Mouse (Mus musculus): ENCODE results near the gene Myo15.
A peak's percentile ranks its signal among the peaks of the same experiment; 100 is the strongest.
"Not testable (repeated sequence)": the region's sequence is repeated elsewhere in the genome, so short reads cannot be mapped to it uniquely, and the experiment has no call there.

The Myo15 gene

GRCm38 (mm10) chr11:60545433-60545832, 76.3 kb downstream of the Myo15 start:
- DNase-seq (ENCODE audit: low read depth, low spot score): no peak

GRCm38 (mm10) chr11:60548112-60548511, 79.0 kb downstream of the Myo15 start:
- no peak for DNase-seq (ENCODE audit: low read depth, low spot score)

- DNase-seq (ENCODE audit: low read depth, low spot score): no peak
Measured at GRCm38 (mm10) chr11:60553091-60553490, 84.0 kb downstream of the Myo15 start.

- no peak for DNase-seq (ENCODE audit: low read depth, low spot score)
Measured at GRCm38 (mm10) chr11:60557675-60558074, 88.5 kb downstream of the Myo15 start.

DNA sequence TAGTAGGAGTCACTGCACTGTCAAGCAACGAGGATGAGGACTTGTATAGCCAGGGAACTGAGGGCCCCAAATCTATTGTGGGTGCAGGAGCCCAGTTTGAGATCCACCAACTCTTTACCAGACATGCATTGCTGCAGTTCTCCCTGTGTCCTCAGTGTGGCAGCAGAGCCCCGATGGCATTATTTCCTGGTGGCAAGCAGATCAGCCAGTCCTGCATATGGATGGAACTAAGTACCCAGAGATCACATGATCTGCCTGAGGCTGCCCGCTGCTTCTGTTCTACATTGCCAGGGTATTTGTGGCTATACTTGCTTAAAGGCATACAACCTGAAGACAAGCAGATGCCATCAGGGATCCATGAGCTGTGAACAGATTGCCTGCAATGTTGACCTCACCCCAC, 90.2 kb downstream of the Myo15 start:
- DNase-seq (ENCODE audit: low read depth, low spot score): peak; percentile 81

DNA sequence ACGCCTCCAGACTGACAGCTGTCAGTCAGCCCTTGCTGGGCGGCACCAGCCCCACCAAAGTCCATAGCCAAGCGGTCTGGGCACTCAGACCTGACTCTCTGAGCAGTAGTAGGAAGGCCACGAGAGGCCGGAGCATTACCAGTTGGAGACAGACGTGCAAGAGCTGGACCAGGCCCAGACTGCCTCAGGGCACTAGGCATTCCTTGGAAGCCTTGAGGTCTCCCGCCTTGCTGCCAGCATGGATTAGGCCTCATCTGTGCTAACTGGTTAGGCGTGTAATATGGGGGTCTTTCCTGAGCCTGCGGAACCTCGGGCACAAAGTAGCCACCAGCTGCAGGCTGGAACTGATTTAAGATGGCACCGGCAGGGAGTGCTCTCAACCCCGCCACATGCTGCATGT, 104.9 kb downstream of the Myo15 start:
- not testable (repeated sequence) for DNase-seq (ENCODE audit: low read depth, low spot score)
